Mouse (Mus musculus) kidney, postnatal 4 days (tissue): ENCODE results near the gene Cpd.

Experiments
- DNase-seq, 2 experiments: peaks; one replicate each; pipeline ENCODE4 v3.0.0; 2021; ENCODE audit warnings: mixed read lengths in 2 of 2

Cpd gene

DNA sequence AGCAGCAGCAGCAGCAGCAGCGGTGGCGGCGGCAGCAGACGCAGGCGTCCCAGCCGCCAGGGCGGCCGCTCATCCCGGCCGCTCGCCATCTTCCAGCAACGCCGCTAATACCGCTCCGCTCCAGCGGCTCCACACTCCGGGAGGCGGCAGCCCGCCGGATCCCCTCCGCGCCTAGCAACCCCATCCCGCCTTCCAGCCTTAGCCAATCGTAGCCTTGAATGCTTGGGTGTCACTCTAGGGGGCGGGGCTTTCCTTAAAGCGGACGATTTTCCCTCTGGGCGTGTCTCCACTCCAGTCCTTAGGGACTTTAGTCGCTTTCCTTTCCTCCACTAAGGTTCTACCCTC lies at the start of gene Cpd:
TSS of gene Cpd (minus strand) at position 141 of the 345 bp plus-strand sequence.
- DNase-seq: peak; percentile 97 to 98

DNA sequence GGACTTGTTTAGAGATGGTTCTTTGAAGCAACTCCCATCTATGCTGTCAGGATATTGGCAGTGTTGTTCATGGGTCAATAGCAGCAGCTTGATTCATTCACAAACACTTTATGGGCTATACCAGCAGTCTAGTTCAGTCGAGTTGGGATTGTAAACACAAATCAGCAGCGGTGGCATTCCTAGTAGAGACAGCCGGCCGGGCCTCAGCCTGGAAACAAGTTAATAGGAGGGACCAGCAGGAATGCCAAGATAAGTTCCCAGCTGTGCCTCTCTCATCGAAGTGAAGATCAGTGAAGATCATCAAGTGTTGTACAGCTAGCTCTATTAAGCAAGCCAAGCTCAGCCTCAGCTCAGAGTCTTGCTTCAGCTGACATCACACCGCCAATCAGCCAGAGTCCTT lies 49.5 kb upstream of the Cpd start:
- peak; percentile 32 to 49 for DNase-seq

DNA sequence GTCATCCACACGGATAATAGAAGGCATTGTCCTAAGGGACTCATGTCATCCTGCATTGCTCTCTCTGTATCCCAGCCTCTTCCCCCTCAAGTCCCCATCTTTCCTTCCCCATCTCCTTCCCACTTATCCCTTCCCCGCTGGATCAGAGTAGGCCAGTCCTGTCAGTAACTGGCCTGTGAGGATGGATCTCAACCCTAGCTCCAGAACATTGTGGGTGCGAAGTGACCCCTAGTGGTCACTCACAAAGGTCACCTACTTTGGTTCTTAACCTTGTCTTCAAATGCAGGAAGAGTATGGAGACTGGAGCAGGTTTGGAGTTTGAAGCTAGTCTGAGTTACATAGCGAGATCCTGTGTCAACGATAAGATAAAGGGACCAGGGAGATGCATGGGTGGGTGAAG lies 47.4 kb upstream of the Cpd start:
- peak; percentile 73 to 83 for DNase-seq

DNA sequence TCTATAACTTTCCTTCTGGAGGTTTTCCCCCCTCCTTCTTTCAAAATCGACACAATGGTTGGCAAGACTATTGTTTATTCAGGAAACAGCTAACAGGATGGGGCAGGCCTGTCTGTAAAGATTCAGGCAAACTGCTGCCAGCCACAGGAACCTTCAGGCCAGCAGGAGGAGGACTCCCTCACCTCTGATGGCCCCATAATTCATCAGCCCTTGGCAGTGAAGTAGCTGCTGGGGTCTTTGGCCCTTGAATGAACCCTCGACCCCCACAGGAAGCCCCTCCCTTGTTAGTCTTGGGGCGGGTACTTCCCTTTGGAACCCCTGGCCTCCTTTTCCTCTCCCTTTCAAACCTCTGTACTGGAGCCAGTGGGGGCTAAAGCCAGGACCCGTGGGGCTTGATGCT lies 46.8 kb upstream of the Cpd start:
- DNase-seq: peak; percentile 67 to 74

DNA sequence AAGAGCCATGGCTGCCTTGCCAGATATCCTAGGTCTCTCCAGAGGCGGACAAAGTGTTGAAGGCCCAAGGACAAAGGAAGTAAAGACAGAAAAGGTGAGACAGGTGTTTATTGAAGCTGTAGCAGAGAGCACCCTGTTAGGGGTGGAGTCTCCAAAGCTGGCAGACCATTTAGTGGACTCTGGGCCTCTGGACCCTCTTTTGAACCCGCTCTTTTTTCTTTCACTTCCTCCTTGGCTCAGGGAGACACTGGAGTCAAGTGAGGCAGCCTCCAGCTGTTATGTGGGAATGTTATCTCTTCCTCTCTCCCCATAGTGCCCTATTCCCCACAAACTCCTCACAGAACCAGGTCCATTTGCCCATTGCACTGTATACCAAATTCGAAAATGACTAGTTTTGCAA lies 46.2 kb upstream of the Cpd start:
- DNase-seq: no peak

DNA sequence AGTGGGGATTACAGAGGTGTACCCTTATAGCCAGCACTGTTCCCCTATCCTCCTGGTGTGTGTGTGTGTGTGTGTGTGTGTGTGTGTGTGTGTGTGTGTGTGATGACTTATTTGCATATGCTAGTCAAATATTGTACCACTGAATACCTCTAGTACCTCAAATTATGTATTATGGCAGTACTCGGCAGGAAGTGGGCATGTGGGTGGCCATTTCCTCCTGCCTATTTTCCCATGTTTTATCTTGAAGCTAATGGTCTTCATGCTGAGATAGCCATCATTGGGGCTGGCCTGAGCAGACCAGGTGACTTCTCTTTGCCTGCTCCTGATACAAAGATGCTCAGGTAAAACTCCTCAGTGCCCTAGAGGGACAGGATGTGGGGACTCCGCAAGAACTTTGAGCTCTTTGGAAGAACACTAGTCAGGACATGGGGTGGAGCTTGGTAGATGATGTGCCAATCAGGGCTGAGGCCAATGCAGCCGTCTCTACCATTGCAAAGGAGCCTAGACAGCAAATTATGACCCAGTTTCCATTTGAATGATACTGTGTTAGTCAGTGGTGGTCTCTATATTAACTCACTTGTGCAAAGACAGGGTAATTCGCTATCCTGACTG lies 45.0 kb upstream of the Cpd start:
- no peak for DNase-seq

DNA sequence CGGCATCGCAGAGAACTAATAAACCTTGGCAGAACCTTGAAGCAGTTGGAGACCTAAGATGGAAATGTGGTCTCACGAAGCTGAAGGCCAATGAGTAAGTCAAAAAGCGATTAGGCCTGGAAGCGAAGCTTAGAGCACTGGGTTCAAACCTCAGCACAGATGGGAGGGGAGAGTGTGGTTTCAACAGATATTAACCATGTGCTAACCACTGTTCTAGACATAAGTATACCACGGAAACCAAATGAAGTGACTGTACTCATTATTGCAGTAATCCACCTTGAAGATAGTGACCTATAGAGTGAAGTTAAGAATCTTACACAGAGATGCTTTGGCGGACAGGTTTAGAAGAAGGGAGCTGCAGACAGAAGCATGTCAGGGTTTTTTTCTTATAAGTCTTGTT lies 44.4 kb upstream of the Cpd start:
- no peak for DNase-seq

DNA sequence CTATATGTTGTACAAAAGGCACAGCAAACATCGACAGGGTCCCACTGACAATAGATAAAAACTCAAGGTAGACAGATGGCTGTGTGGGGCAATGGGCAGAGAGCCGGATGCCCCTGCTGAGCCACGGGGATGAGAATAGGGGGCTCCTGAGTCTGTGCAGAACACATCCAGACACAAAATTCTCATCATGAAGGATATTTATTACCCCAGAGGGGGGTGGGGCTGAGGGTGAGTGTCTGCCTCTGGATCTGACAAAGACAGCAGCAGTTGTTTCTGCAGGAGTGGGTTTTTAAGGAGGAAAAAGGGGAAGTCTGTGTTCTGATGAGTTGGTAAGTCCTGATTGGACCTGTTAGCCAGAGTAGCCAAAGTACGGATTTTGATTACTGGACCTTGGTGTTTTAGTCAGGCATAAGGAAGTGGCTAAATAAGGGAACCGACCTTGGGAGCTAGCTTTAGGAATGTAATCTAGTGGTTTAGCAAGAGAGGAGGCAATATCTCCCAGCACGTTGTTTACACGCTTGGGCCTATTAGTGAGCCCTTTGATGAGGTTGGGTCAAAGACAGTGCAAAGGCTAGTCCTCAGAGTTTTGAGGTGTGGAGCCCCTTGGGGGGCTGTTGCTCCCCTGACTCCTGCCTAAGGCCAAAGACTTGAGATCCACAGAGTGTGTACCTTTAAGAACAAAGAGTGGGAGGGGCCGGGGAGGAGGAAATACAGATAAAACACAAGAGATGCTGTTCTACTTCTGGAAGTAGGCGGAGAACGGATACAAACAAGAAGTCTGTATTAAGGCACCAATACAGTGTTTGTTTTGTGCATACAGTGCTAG lies 42.7 kb upstream of the Cpd start:
- DNase-seq: peak; percentile 34 to 64

DNA sequence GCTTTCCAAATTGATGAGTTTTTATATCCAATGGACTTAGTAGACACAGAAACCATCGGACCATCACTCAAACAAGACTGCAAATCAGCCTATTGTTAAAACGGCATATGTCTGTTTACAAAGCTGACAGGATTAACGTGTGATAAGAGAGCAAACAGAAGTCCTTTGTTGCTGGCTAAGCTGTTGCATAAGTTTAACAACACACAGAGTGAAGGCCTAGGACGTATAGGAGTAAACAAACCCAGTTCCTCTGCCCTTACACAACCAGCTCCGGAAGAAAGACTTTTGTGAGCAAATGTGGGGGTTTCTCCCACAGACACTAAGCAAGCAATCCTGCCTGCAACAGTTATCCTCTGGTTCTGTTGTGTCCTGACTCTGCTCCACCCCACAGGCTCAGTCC lies 37.6 kb upstream of the Cpd start:
- no peak for DNase-seq

DNA sequence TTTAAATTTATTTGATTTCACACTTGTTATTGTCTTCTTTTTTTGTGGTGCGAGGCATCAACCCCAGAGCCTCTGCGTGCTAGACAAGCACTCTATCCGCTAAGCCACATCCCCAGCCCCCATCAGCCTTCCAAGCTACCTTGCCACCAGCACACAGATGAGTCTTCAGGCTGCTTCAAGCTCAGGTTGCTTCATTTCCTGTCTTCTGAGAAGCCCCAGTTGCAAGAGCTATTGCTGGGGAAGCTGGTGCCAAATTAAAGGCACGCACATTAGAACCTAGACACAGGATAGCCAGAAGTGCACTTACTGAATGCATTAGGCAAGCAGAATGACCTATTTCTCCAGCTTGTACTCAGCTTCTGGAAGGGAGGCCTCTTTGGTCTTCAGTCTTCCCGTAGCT lies 33.0 kb upstream of the Cpd start:
- no peak for DNase-seq

DNA sequence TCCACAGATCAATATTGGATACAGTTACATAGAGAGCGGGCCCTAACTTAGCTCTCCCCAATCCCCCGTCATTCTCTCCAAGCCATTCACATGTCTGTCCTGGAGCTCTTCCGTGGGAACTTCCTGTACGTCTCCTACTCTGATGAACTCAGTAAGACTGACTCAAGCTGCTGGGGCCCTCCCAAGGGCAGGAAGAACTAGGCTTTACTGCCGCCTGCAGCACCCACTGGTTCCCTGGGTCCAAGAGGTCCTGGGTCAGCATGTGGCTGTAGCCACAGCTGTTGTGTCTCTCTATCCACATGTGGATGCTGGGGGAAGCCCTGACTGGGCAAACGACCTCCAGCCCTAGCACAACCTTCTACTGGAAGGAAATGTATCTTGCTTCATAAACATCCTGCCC lies 27.9 kb upstream of the Cpd start:
- DNase-seq: peak in 1 of 2 experiments; percentile 24

DNA sequence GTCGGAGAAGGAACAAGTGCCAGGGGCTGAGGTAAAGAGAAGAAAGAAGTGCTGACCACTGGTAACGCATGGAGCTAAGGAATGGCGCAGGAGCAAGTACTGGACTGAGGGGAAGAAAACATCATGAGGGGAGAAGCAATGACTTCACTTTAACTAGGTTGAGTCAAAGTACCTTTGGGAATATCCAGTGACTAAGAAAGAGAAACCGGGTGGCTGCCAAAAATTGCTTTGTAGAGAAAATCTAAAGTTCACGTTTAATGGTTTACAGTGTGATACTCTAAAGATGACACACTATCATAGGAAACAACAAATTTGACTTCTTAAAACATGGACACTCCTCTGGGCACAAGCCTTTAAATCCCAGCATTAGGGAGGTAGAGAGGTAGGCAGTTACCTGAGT lies 27.0 kb upstream of the Cpd start:
- DNase-seq: no peak

DNA sequence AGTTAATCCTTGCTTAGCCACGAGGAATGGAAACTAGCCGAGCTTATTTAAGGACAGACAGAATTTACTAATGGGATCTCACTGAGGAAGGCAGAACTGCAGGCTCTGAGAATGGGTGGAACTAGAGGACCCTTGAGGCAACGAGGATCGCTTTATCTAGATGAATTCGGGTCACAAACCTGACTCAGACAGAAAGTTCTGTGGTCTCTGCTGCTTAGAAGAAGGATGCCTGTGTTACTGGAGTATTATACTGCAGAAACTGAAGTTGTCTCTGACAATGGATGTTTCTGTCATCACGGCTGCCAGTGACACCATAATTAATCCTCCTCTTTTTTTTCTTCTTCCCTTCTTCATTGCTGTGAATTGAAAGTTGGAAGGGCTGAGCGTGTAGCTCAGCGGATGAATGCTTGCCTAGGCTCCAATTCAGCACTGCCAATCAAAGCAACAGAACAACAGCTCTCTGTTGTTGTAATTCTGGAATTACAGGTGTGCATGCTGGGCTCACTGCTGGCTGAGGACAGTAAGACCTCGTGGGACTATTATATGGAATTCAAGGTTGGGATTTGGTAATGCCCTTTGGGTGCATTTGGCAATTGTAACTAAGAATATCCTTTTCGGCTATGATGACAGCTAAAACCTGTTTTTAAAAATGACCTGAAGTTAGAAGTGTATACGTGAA lies 25.9 kb upstream of the Cpd start:
- DNase-seq: no peak

DNA sequence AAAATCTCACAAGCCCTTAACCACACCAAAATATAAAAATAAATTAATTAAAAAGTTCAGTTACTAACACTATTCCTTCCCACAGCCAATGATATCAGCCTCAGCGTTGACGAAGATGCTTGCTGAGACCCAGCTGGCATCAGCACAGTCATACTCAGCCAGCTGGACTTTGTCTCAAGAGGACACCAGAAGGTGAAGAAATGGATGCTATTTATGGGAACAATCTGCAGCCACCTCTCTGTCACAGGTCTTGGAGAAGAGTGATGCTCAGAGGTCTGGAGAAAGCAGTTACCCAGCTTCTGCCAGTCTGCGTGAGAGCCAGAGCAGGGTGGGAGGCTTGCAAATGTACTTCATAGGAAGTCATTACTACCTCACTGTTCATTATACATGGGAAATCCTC lies 14.4 kb upstream of the Cpd start:
- no peak for DNase-seq

DNA sequence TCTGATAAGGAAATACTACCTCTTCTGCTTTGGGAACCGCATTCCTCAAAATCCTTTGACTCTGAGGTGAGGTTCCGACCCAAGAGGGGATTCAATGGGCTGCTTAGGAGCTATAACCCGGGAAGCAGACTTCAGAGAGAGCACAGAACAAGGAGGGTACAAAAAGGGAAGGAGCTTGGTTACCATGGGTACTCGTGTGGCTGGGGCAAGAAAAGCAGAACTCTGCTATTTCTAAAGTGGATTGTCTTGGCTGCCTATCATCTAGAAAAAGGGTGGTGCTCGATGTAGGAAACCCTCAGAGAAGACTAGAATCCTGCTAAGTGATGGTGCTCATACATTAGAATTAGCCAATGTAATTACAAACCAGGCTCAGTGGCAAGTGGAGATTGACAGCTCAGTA lies 12.4 kb upstream of the Cpd start:
- no peak for DNase-seq

DNA sequence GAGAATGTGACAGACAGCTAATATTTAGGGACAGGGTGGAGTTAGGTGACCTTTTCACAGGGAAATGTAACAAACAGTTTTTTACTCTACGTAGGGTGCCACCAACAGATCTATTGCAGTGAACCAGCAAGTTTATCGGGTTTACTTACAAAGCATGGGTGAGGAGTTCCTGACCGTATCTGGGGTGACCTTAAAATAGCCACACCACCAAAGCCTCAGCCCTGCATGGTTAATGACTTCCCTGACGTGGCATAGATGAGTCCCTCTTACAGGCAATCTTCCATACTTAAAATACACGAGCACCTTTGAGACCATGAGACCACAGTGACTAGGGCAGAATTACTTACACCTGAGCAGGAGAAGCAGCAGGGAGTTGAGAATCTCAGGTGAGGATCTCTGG lies 12.0 kb upstream of the Cpd start:
- DNase-seq: no peak

DNA sequence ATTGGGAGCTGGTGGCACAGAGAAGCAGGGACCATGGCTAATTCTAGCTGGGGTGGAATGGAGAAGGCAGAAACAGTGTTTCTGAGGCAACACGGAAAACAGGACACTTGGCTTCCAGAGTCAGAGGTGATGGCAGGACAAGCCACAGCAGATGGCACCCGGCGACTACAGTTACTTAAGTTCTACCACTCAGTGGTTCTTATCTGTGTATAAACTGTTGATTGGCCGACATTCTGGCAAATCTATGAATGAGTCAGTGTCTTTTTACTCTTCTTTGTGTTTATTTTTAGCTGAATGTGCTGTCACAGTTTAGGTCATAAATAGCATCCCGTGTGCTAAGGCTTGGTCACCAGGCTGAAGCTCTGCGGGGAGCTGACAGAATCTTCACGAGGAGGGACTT lies 10.3 kb upstream of the Cpd start:
- DNase-seq: no peak

DNA sequence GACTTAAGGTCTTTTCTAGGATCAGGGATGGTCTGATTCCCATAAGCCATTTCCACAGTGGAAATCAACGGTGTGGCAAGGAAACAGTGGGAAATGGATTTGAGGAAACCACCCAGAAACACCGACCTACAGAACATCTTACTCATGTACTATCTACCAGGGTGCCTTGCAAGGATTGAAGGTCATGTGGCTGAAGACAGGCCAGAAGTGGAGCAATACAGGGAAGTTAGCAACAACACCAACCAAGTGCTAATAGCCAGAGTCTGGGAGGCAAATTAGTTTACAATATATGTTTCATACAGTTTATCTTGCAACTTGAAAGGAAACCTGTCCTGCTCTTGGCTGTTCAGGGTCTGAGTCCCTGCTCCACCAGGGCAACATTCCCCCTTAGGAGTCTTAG lies 9.8 kb upstream of the Cpd start:
- DNase-seq: no peak

DNA sequence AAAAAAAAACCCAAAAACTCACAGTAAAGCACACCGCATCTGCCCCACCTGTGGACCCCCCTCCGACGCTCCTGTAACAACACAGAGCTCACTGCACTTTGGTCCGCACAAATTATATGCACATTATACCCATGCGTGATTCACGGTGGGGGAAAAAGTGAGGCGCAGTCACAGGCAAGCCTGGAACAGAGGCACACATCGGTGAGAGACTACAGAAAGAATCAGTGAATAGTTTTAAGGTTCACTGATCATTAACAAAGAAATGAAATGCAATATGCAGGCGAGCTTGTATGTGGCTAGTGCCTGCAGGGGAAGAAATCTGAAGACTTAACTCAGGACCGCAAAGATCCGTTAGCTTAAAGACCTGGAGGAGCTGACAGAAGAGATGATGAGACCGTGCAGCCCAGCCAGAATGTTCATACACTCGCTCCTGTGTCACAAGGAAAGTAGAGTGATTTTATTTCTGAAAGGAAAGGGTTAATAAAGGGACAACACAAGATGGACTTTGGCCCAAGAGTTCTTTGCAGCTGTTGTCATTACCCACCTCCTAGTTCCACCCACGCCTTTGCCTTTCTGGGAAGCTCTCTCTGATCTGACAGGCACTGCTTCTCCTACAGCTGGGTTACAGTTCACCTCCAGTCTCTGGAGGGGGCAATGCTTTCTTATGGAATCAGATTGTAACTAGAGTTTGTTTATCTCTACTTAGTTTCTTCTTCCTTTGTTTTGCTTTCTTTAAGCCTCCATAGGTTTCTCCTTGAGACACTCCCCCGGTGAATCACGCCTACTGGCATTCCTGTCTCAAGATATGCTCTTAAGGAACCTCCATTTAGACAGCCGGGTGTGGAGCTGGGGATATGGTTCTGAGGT lies 7.9 kb upstream of the Cpd start:
- DNase-seq: peak; percentile 54 to 76

DNA sequence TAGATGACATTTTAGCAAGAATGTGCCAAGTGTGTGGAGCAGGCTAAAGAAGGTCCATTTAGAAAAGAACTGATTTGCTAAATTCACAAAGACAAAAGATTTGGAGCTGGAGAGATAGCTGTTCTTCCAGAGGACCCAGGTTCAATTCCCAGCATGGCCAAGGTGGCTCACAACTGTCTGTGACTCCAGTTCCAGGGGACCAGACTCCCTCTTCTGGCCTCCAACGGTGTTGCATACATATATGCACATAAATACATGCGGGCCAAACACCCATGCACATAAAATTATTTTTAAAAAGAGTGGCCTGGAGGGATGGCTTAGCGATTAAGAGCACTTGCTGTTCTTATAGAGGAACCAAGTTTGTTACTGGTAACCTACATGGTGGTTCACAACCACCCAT lies 4.7 kb upstream of the Cpd start:
- no peak for DNase-seq

DNA sequence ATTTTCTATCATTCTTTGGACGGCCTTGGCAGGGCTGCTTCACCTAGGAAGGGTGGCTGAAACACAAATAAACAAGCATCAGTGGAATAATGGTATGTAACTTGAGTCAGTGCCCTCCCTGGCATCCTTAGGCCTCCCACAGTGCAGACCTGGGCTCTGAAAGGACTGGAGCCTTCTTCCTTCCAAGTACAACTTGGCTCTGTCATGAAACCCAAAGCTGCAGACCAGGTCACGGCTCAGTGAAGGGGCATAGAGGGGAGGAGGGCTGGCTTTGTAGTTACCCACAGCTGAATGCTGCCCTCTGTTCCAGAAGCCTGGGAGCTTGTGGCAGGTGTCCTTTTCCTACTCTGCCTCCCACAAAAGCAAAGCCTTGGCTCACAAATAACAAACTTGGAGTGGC lies 2.8 kb upstream of the Cpd start:
- DNase-seq: peak; percentile 57 to 71

DNA sequence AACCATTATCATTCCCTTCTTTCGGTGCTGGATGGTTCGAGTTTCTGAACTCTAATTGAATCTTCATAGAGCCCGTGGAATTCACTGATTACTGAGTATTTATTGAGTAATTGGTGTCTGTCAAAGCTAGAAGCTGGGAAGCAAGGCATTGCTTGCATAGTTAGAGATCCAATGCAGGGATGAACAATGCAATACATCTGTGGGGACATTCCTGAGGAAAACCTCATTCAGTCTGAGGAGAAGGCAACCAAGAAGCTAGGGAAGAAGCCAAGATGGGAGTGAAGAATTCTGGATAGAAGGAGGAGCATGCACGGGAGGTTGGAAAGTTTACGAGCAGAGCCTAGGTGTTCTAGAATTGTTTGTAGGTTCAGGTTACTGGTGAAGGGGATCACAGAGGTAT lies 1.3 kb upstream of the Cpd start:
- no peak for DNase-seq

DNA sequence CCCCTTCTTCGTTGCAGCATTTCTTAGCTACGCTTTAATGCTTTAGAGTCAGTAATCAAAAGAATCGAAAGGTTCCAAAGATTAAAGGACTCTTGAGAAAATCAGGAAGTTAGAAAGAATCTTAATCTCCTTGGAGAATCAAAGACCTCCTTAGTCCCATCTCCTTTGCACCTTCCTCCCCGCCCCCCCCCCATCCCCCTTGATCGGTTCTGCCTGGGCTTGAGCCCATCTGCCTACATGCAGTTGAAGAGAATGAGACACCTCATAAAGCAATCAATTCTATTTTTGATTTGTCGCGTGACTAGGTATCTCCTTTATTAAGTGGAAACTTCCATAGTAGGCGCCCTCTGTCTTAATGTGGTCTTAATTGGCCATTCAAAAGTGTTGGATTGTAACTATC lies 536 bp upstream of the Cpd start:
- no peak for DNase-seq
